Mouse (Mus musculus): ENCODE data around the gene Prr29. TPM values are rescaled to one million over a fixed set of nuclear protein-coding genes. Genes with fewer than 3 reads are reported as not detected.
"Not testable (repeated sequence)": the region's sequence is repeated elsewhere in the genome, so short reads cannot be mapped to it uniquely, and the experiment has no call there.

Prr29 gene
- polyA plus RNA-seq, 1 experiment from 2014 or later = 2.0 TPM

DNA sequence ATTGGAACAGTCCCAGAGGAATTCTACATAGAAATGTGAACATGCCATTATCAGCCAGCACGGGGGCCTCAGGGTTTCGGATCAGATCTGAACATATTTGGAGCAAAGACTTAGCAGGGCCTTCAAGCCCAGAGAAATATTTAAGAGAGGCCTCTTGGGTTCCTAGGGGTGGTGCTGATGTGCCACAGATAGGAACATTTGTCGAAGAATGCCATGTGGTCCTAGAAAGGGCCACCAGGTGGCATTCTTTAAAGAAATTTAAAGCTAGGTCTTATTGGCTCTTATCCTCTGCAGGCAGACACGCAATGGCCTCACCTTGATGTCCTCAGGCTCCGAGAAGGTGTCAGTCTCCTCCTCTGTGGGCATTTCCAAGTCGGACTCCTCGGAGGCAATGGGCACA lies 35.6 kb upstream of the Prr29 start:
- Histone ChIP-seq H3K4me1 (replicated peaks; ENCODE audit: control insufficient read depth, insufficient read depth, low read length) (no peaks in the 10 kb centered on the region), H3K4me2 (ENCODE audit: low read depth, low read length) (no peak overlapping the region), H3K9me3 (ENCODE audit: control insufficient read depth, low read length) (no peaks in the 10 kb centered on the region), H3K4me3 (ENCODE audit: low read length) (no peak overlapping the region), H3K9ac (ENCODE audit: low read length) (no peak overlapping the region), H3K27ac (ENCODE audit: low read length) (no peak overlapping the region), H3K27me3 (ENCODE audit: control insufficient read depth, insufficient read depth, low read depth, low read length) (no peaks in the 10 kb centered on the region), H3K36me3 (ENCODE audit: control insufficient read depth, insufficient read depth, low read length) (no peaks in the 10 kb centered on the region)
- peak; percentile 17; the same call in 1 of the 2 replicates for ATAC-seq (ENCODE audit: low read depth)
- WGBS = 45% methylated on average over 7 of the region's 7 CpGs

DNA sequence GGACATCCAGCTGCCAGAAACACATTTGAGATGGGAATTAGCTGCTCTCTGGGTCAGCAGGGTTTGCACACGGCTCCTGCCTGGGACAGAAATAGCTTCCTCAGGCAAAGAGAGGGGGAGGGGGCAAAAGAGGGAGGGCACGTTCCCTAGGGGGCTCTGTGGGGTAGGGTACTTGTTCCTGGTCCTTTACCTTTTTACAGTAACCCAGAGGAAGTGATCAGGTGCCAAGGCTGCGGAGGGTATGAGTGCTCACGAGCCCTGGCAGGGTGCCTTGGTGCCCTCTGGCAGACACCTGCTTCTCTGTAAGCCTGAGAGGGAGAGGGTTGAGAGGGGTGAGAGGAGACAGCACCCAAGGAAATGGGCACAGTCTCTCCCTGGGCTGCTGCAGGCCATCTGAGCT lies 32.8 kb upstream of the Prr29 start:
- Histone ChIP-seq H3K27me3 (ENCODE audit: control insufficient read depth, insufficient read depth, low read depth, low read length) (no peaks in the 10 kb centered on the region), H3K4me2 (ENCODE audit: low read depth, low read length) (no peak overlapping the region), H3K27ac (ENCODE audit: low read length) (no peak overlapping the region), H3K36me3 (ENCODE audit: control insufficient read depth, insufficient read depth, low read length) (no peaks in the 10 kb centered on the region), H3K9ac (ENCODE audit: low read length) (no peak overlapping the region), H3K4me1 (replicated peaks; ENCODE audit: control insufficient read depth, insufficient read depth, low read length) (no peaks in the 10 kb centered on the region), H3K9me3 (ENCODE audit: control insufficient read depth, low read length) (no peaks in the 10 kb centered on the region), H3K4me3 (ENCODE audit: low read length) (no peak overlapping the region)
- WGBS = 48% methylated on average over 4 of the region's 4 CpGs
- no peak for ATAC-seq (ENCODE audit: low read depth)

DNA sequence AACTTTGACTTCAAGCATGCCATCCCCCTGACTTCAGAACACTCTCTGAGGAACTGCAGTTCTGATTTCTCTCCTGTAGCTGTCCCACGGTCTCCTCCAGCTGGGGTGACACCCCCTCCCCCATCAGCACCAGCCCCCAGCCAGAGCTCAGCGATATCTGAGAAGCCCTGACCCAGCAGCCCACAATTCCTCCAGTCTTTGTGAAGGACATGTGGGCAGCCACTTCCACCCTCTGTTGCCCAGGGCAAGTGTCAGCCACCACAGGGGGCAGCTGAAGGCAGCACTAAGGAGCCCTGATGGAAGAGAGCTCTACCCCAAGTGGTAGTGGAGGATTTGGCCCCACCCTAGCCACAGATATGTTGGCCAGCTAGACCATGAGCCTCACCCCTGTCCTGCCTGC lies 31.2 kb upstream of the Prr29 start:
- no peak overlapping the region for H3K4me3 ChIP-seq (ENCODE audit: low read length)
- H3K4me1 ChIP-seq (replicated peaks; ENCODE audit: control insufficient read depth, insufficient read depth, low read length) = 0 out of 2 replicates have a peak, but pooled peaks cover 1% of the 10 kb centered on the region
- H3K9me3 ChIP-seq (ENCODE audit: control insufficient read depth, low read length) = no peaks in the 10 kb centered on the region
- no peaks in the 10 kb centered on the region for H3K36me3 ChIP-seq (ENCODE audit: control insufficient read depth, insufficient read depth, low read length)
- ATAC-seq (ENCODE audit: low read depth) = no peak
- H3K9ac ChIP-seq (ENCODE audit: low read length) = no peak overlapping the region
- no peak overlapping the region for H3K27ac ChIP-seq (ENCODE audit: low read length)
- H3K27me3 ChIP-seq (ENCODE audit: control insufficient read depth, insufficient read depth, low read depth, low read length) = no peaks in the 10 kb centered on the region
- H3K4me2 ChIP-seq (ENCODE audit: low read depth, low read length) = no peak overlapping the region
- WGBS = 2% methylated on average over 2 of the region's 2 CpGs

DNA sequence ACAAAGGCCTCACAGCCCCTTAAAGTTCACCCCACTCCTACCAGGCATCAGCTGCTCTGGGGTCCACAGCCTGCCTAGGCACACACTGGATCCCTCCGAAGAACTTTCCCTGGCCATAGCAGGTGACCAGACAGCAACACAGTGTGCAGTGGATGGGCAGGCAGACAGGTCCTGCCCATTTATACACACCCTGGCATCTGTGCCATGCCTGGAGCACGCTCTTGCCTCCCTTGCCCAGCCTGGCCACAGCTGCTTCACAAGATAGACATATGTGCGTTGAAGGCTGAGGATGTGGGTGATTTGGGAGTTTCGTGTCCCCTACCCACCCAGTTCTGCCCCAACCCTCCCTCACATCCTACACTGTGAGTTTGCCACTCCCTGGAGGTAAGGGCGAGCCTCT lies 27.2 kb upstream of the Prr29 start:
- no peak for ATAC-seq (ENCODE audit: low read depth)
- H3K27me3 ChIP-seq (ENCODE audit: control insufficient read depth, insufficient read depth, low read depth, low read length) = no peaks in the 10 kb centered on the region
- H3K4me2 ChIP-seq (ENCODE audit: low read depth, low read length) = no peak overlapping the region
- H3K36me3 ChIP-seq (ENCODE audit: control insufficient read depth, insufficient read depth, low read length) = no peaks in the 10 kb centered on the region
- H3K4me1 ChIP-seq (replicated peaks; ENCODE audit: control insufficient read depth, insufficient read depth, low read length) = 0 out of 2 replicates have a peak, but pooled peaks cover 3% of the 10 kb centered on the region
- H3K27ac ChIP-seq (ENCODE audit: low read length) = no peak overlapping the region
- WGBS = 74% methylated on average over 5 of the region's 5 CpGs
- H3K9me3 ChIP-seq (ENCODE audit: control insufficient read depth, low read length) = no peaks in the 10 kb centered on the region
- no peak overlapping the region for H3K4me3 ChIP-seq (ENCODE audit: low read length)
- no peak overlapping the region for H3K9ac ChIP-seq (ENCODE audit: low read length)

DNA sequence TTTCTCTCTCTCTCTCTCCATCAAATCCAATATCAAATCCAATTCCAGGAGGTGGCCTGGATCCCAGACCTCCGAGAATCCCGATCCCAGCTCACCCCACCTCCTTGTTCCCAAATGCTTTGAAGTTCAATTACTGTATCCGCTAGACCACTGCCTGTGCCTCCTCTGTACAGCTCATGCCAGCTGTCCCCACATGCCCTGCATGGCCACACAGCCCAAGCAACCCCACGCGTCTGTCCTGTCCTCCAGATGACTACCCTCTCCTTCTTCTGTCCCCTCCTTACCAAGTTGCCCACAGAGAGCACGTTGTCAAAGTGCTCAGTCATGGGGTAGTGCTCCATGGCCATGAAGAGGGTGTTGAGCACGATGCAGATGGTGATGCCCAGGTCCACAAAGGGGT lies 26.4 kb upstream of the Prr29 start:
- WGBS = 71% methylated on average over 7 of the region's 7 CpGs
- Histone ChIP-seq H3K9ac (ENCODE audit: low read length) (no peak overlapping the region), H3K9me3 (ENCODE audit: control insufficient read depth, low read length) (no peaks in the 10 kb centered on the region), H3K27ac (ENCODE audit: low read length) (no peak overlapping the region), H3K4me1 (replicated peaks; ENCODE audit: control insufficient read depth, insufficient read depth, low read length) (0 out of 2 replicates have a peak, but pooled peaks cover 3% of the 10 kb centered on the region), H3K27me3 (ENCODE audit: control insufficient read depth, insufficient read depth, low read depth, low read length) (no peaks in the 10 kb centered on the region), H3K4me2 (ENCODE audit: low read depth, low read length) (no peak overlapping the region), H3K4me3 (ENCODE audit: low read length) (no peak overlapping the region), H3K36me3 (ENCODE audit: control insufficient read depth, insufficient read depth, low read length) (no peaks in the 10 kb centered on the region)
- ATAC-seq (ENCODE audit: low read depth) = no peak

DNA sequence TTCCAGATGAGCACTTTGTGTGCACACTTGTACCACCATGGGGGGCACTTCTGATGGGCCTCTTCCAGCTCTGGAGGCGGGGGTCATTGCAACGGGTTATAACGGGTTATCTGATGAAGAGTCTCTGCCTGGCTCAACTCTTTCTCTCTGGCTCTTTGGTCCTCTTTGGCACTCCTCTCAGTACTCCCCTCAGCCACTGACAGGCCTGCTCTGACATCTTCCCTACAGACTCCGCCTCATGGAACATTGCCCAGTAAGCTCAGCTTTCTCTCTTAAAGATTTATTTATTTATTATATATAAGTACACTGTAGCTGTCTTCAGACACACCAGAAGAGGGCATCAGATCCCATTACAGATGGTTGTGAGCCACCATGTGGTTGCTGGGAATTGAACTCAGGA lies 25.9 kb upstream of the Prr29 start:
- H3K9ac ChIP-seq (ENCODE audit: low read length); H3K27ac ChIP-seq (ENCODE audit: low read length); H3K36me3 ChIP-seq (ENCODE audit: control insufficient read depth, insufficient read depth, low read length); H3K4me2 ChIP-seq (ENCODE audit: low read depth, low read length); H3K9me3 ChIP-seq (ENCODE audit: control insufficient read depth, low read length); H3K27me3 ChIP-seq (ENCODE audit: control insufficient read depth, insufficient read depth, low read depth, low read length); H3K4me1 ChIP-seq (replicated peaks; ENCODE audit: control insufficient read depth, insufficient read depth, low read length); H3K4me3 ChIP-seq (ENCODE audit: low read length): not testable (repeated sequence)
- ATAC-seq (ENCODE audit: low read depth) = peak; percentile 57
- 66% methylated on average over 4 of the region's 4 CpGs for WGBS

DNA sequence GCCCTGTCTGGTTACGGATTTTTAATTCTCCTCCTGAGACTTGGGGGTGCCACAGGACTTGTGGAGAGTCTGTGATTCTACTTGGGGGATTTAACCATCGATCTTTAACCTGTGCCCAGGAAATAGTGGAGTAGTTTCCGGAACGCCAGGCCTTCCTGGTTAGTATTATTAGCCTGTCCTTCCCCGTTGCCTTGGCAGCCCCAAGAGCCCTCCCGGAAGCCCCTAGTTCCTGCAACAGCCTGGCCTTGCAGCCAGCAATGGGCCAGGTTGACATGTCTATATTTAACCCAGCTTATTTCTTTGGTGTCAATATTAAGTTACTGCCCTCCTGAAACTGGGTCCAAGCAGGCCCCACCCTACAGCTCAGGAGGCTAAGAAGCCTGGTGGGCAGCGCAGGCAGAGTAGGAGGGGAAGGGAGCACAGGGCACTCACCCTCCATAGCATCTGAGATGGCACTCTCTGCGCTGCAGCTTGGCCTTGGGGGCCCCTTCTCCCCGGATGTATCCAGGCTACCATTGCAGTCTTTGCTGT lies 24.2 kb upstream of the Prr29 start:
- H3K9ac ChIP-seq (ENCODE audit: low read length) = no peak overlapping the region

DNA sequence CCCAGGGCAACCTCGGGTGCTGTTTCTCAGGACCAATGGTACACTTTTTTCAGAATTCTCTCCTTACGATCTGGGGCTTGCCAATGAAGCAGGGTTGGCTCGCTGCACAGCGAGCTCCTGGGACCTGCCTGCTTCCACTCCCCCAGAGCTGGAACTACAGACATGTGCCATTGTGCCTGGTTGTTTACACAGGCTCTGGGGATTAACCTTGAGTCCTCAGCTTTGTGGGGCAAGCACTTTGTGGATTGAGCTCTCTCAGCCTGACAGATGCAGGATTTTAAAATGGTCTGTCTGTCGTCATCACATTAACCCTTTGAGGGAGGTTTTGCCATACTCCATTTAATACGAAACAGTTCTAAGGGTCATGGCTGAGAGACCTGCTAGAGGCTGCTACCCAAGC lies 20.4 kb upstream of the Prr29 start:
- ATAC-seq (ENCODE audit: low read depth) = no peak
- no peak overlapping the region for H3K4me3 ChIP-seq (ENCODE audit: low read length)
- no peaks in the 10 kb centered on the region for H3K9me3 ChIP-seq (ENCODE audit: control insufficient read depth, low read length)
- no peak overlapping the region for H3K9ac ChIP-seq (ENCODE audit: low read length)
- no peaks in the 10 kb centered on the region for H3K36me3 ChIP-seq (ENCODE audit: control insufficient read depth, insufficient read depth, low read length)
- H3K27me3 ChIP-seq (ENCODE audit: control insufficient read depth, insufficient read depth, low read depth, low read length) = no peaks in the 10 kb centered on the region
- WGBS = 20% methylated on average over 6 of the region's 6 CpGs
- H3K4me2 ChIP-seq (ENCODE audit: low read depth, low read length) = no peak overlapping the region
- no peak overlapping the region for H3K27ac ChIP-seq (ENCODE audit: low read length)
- no peaks in the 10 kb centered on the region; the same call in 1 of the 2 replicates for H3K4me1 ChIP-seq (replicated peaks; ENCODE audit: control insufficient read depth, insufficient read depth, low read length)

More for the DNA sequence above, 24.2 kb upstream of the Prr29 start:
- Histone ChIP-seq H3K27me3 (ENCODE audit: control insufficient read depth, insufficient read depth, low read depth, low read length) (no peaks in the 10 kb centered on the region), H3K36me3 (ENCODE audit: control insufficient read depth, insufficient read depth, low read length) (no peaks in the 10 kb centered on the region), H3K4me1 (replicated peaks; ENCODE audit: control insufficient read depth, insufficient read depth, low read length) (peaks cover 3% of the 10 kb centered on the region; the same call in 1 of the 2 replicates), H3K9me3 (ENCODE audit: control insufficient read depth, low read length) (no peaks in the 10 kb centered on the region), H3K4me2 (ENCODE audit: low read depth, low read length) (no peak overlapping the region), H3K27ac (ENCODE audit: low read length) (no peak overlapping the region), H3K4me3 (ENCODE audit: low read length) (no peak overlapping the region)
- ATAC-seq (ENCODE audit: low read depth) = no peak
- 65% methylated on average over 9 of the region's 9 CpGs for WGBS

DNA sequence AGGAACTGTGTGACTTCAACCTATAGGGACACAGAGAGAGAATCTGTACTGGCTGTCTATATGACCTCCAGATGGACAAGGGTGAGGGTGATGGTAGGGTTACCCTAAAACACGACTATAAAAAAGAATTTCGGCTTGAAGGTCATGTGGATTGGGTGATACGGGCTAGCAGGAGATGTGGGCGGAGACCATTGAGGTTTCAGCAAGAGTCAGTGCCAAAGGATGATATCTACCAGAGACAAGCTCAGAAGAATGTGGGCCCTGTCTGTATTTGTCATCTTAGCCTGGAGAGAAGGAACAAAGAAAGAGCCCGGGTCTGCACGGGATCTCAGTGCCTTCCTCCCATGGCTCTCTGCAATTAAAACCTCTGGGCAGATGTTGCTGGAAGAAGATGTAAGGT lies 15.5 kb upstream of the Prr29 start:
- Histone ChIP-seq H3K4me2 (ENCODE audit: low read depth, low read length) (no peak overlapping the region), H3K27me3 (ENCODE audit: control insufficient read depth, insufficient read depth, low read depth, low read length) (no peaks in the 10 kb centered on the region), H3K9ac (ENCODE audit: low read length) (no peak overlapping the region), H3K27ac (ENCODE audit: low read length) (no peak overlapping the region), H3K9me3 (ENCODE audit: control insufficient read depth, low read length) (no peaks in the 10 kb centered on the region), H3K4me3 (ENCODE audit: low read length) (no peak overlapping the region), H3K36me3 (ENCODE audit: control insufficient read depth, insufficient read depth, low read length) (no peaks in the 10 kb centered on the region), H3K4me1 (replicated peaks; ENCODE audit: control insufficient read depth, insufficient read depth, low read length) (no peaks in the 10 kb centered on the region; the same call in 1 of the 2 replicates)
- no peak for ATAC-seq (ENCODE audit: low read depth)
- WGBS = 76% methylated on average over 6 of the region's 6 CpGs

DNA sequence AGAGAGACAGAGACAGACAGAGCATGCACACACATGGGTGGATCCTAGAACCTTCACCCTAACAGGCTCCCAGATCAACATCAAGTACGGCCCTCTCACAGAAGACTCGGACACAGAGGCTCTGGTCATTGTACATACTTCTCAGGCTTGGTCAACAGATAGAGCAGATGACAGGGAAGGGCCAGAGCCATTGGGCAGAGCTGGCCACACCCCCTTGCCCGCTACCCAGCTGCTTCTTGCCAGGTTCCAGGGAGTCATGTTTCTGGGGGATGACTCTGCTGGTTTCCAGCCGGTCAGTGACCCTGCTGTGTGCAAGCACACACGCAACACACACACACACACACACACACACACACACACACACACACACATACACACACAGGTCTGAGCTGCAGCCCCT lies 14.4 kb upstream of the Prr29 start:
- no peaks in the 10 kb centered on the region for H3K27me3 ChIP-seq (ENCODE audit: control insufficient read depth, insufficient read depth, low read depth, low read length)
- H3K4me1 ChIP-seq (replicated peaks; ENCODE audit: control insufficient read depth, insufficient read depth, low read length) = peaks cover 5% of the 10 kb centered on the region
- H3K4me2 ChIP-seq (ENCODE audit: low read depth, low read length) = no peak overlapping the region
- no peaks in the 10 kb centered on the region for H3K36me3 ChIP-seq (ENCODE audit: control insufficient read depth, insufficient read depth, low read length)
- WGBS = 47% methylated on average over 5 of the region's 5 CpGs
- no peak overlapping the region for H3K9ac ChIP-seq (ENCODE audit: low read length)
- H3K9me3 ChIP-seq (ENCODE audit: control insufficient read depth, low read length) = no peaks in the 10 kb centered on the region
- ATAC-seq (ENCODE audit: low read depth) = no peak
- no peak overlapping the region for H3K27ac ChIP-seq (ENCODE audit: low read length)
- H3K4me3 ChIP-seq (ENCODE audit: low read length) = no peak overlapping the region

All from lung, embryonic 16.5 days (tissue).